Mouse (Mus musculus): ENCODE measurements around the gene Glis2.

DNA sequence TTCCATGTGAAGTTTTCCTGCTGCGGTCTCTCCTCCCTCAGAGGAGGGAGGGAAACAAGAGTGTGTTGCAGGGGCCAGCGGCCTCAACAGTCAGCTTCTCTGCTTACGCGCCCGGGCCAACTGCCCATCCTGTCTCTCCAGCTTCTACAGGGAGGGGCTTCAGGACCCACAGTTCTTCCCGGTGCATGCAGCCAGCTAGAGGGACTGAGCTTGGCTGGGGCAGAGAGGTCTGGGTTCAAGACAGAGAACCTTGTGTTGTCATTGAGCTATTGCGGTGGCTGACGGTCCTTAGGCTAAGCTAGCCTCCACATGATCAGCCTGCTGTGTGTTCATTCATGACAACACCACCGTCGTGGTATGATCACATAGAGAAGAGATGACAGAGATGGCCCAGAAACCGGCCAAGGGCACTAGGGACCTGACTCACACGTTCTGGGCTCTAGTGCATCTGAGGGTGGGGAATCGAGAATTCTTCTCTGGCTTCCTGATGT lies 53.2 kb downstream of the Glis2 start:
- TF ChIP-seq ZMIZ1 (IDR thresholded peaks at IDR 0.05; ENCODE audit: low read depth, low read length) (no peak), CTCF (conservative IDR thresholded peaks at IDR 0.05 in 1 of 2, IDR thresholded peaks at IDR 0.05 in 1 of 2; ENCODE audit: low read depth in 2 of 2, low read length in 2 of 2) (no peak), POLR2A (IDR thresholded peaks at IDR 0.05; ENCODE audit: low read depth, low read length) (no peak), ZC3H11A (IDR thresholded peaks at IDR 0.05; ENCODE audit: low read depth, low read length) (no peak), POLR2AphosphoS2 (IDR thresholded peaks at IDR 0.05; ENCODE audit: low read depth, low read length) (no peak)

Data from CH12.LX (cell line).